Mouse (Mus musculus): ENCODE results near the gene Cpsf7. TPM values are rescaled to one million over a fixed set of nuclear protein-coding genes. Genes with fewer than 3 reads are reported as not detected.

The Cpsf7 gene
- polyA plus RNA-seq (2015; fragmentation: Nextera tagmentation; extraction: Ambion mirVana), result 33.3 and 34.2 TPM in 2 replicates

GRCm38 (mm10) chr19:10525106-10525901 lies at the start of gene Cpsf7:
Gene Cpsf7, plus strand, starts transcription at chr19:10525266.
- Histone ChIP-seq H3K27ac (peak within 1 kb of the TSS; percentile 100), H3K9ac (ENCODE audit: low read depth, low read length) (peak within 1 kb of the TSS; percentile 100), H3K4me3 (replicated peaks; ENCODE audit: low read depth, low read length) (peak within 1 kb of the TSS; percentile 91), H3K9me3 (replicated peaks; ENCODE audit: low read length) (no peaks in the 10 kb centered on the region), H3K36me3 (ENCODE audit: insufficient read depth, low read length) (0 out of 2 replicates have a peak, but pooled peaks cover 5% of the 10 kb centered on the region), H3K4me2 (ENCODE audit: low read length) (peak within 1 kb of the TSS; percentile 63), H3K27me3 (ENCODE audit: insufficient read depth, low read length) (no peaks in the 10 kb centered on the region), H3K4me1 (replicated peaks; ENCODE audit: insufficient read depth, low read length) (peaks cover 23% of the 10 kb centered on the region)
- TF ChIP-seq CTCF (IDR thresholded peaks at IDR 0.05; ENCODE audit: low read depth), result no peak
- ATAC-seq (replicated peaks; ENCODE audit: low FRiP score, low read depth) (peak; percentile 93), DNase-seq (ENCODE audit: low spot score) (peak; percentile 95)
- WGBS, result under 1% methylated on average over 60 of the region's 93 CpGs

DNA sequence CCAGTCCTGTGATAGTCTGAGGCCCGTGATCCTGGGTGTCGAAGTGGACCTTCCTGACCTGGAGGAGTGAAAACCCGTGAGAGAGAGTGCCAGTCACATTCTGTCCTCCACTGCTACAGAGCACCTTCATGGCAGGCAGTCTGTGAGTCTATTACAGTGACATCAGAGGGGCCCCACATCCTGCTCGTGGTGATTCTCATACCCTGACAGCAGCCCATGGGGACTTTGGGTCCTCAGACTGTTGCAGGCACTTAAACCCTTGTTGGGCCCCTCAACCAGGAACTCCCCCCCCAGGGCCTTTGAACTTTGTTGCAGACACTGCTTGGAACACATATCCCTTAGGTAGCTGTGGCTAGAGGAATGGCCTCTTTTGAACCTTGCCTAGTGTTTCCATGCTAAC lies 45.5 kb upstream of the Cpsf7 start:
- no peak overlapping the region for H3K4me3 ChIP-seq (replicated peaks; ENCODE audit: low read depth, low read length)
- H3K9ac ChIP-seq (ENCODE audit: low read depth, low read length), result no peak overlapping the region
- no peaks in the 10 kb centered on the region for H3K9me3 ChIP-seq (replicated peaks; ENCODE audit: low read length)
- no peaks in the 10 kb centered on the region for H3K27me3 ChIP-seq (ENCODE audit: insufficient read depth, low read length)
- ATAC-seq (replicated peaks; ENCODE audit: low FRiP score, low read depth) (no peak), DNase-seq (ENCODE audit: low spot score) (no peak)
- no peak overlapping the region for H3K27ac ChIP-seq
- TF ChIP-seq CTCF (IDR thresholded peaks at IDR 0.05; ENCODE audit: low read depth), result no peak
- no peak overlapping the region for H3K4me2 ChIP-seq (ENCODE audit: low read length)
- WGBS, result 42% methylated on average over 4 of the region's 4 CpGs
- no peaks in the 10 kb centered on the region for H3K36me3 ChIP-seq (ENCODE audit: insufficient read depth, low read length)
- H3K4me1 ChIP-seq (replicated peaks; ENCODE audit: insufficient read depth, low read length), result no peaks in the 10 kb centered on the region

DNA sequence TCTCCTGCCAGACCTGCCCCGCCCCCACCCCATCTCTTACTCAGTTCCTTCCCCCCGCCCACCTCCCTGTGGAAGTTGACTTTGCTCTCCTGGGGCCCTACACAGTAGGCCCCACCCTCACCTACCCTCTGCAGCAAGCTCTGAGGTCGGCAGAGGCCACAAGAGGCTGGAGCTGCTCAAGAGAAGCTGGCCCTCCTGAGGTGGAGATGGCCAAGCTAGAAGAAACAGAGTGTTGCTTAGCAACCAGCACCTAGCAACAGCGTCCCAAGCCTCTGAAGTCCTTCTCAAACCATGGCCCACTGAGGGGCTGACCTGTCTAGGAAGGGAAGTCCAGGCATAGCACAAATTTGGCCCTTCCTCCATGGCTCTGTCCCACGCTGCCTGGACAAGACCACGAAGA lies 42.4 kb upstream of the Cpsf7 start, which contains the start of gene Ppp1r32:
Gene Ppp1r32, minus strand, starts transcription at position 226 of the 400 bp plus-strand sequence.
- 38% methylated on average over 6 of the region's 6 CpGs for WGBS
- peak; percentile 36 for DNase-seq (ENCODE audit: low spot score)
- Histone ChIP-seq H3K27me3 (ENCODE audit: insufficient read depth, low read length) (no peaks in the 10 kb centered on the region), H3K4me2 (ENCODE audit: low read length) (no peak within 1 kb of the TSS), H3K27ac (no peak within 1 kb of the TSS), H3K9me3 (replicated peaks; ENCODE audit: low read length) (no peaks in the 10 kb centered on the region), H3K4me1 (replicated peaks; ENCODE audit: insufficient read depth, low read length) (no peaks in the 10 kb centered on the region), H3K4me3 (replicated peaks; ENCODE audit: low read depth, low read length) (no peak within 1 kb of the TSS), H3K36me3 (ENCODE audit: insufficient read depth, low read length) (no peaks in the 10 kb centered on the region), H3K9ac (ENCODE audit: low read depth, low read length) (no peak within 1 kb of the TSS)
- no peak for ATAC-seq (replicated peaks; ENCODE audit: low FRiP score, low read depth)
- no peak for TF ChIP-seq CTCF (IDR thresholded peaks at IDR 0.05; ENCODE audit: low read depth)

GRCm38 (mm10) chr19:10486264-10486738 lies 38.8 kb upstream of the Cpsf7 start:
- H3K27me3 ChIP-seq (ENCODE audit: insufficient read depth, low read length), result no peaks in the 10 kb centered on the region
- no peak overlapping the region for H3K9ac ChIP-seq (ENCODE audit: low read depth, low read length)
- H3K27ac ChIP-seq, result no peak overlapping the region
- 16% methylated on average over 9 of the region's 9 CpGs for WGBS
- H3K4me2 ChIP-seq (ENCODE audit: low read length), result no peak overlapping the region
- ATAC-seq (replicated peaks; ENCODE audit: low FRiP score, low read depth) (peak; percentile 60), DNase-seq (ENCODE audit: low spot score) (peak; percentile 93)
- no peaks in the 10 kb centered on the region for H3K9me3 ChIP-seq (replicated peaks; ENCODE audit: low read length)
- no peaks in the 10 kb centered on the region for H3K36me3 ChIP-seq (ENCODE audit: insufficient read depth, low read length)
- H3K4me1 ChIP-seq (replicated peaks; ENCODE audit: insufficient read depth, low read length), result no peaks in the 10 kb centered on the region
- TF ChIP-seq CTCF (IDR thresholded peaks at IDR 0.05; ENCODE audit: low read depth), result peak; percentile 96
- H3K4me3 ChIP-seq (replicated peaks; ENCODE audit: low read depth, low read length), result no peak overlapping the region

DNA sequence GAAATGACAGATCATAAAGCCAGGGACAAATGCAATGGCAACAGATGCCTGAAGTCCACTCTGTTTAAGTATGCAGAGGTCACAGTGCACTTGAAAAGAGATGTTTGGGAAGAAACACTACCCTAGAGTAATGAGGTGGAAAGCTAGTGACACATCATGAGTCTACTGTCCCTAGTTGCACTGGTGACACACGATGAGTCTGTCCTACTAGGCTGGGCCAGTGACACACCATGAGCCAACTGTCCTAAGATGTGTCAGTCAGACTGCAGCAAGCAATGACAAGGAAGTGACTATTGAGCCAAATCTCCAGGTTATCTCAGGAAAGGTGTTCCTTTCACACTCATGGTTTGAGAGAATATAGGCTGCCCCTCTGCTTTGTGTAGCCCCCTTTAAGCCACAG lies 29.4 kb upstream of the Cpsf7 start:
- H3K9ac ChIP-seq (ENCODE audit: low read depth, low read length), result no peak overlapping the region
- no peaks in the 10 kb centered on the region for H3K9me3 ChIP-seq (replicated peaks; ENCODE audit: low read length)
- peaks cover 13% of the 10 kb centered on the region for H3K36me3 ChIP-seq (ENCODE audit: insufficient read depth, low read length)
- TF ChIP-seq CTCF (IDR thresholded peaks at IDR 0.05; ENCODE audit: low read depth), result no peak
- H3K27ac ChIP-seq, result no peak overlapping the region
- WGBS, result 33% methylated on average over 1 of the region's 1 CpGs
- H3K27me3 ChIP-seq (ENCODE audit: insufficient read depth, low read length), result no peaks in the 10 kb centered on the region
- H3K4me2 ChIP-seq (ENCODE audit: low read length), result no peak overlapping the region
- H3K4me1 ChIP-seq (replicated peaks; ENCODE audit: insufficient read depth, low read length), result 0 out of 2 replicates have a peak, but pooled peaks cover 4% of the 10 kb centered on the region
- H3K4me3 ChIP-seq (replicated peaks; ENCODE audit: low read depth, low read length), result no peak overlapping the region
- no peak for ATAC-seq (replicated peaks; ENCODE audit: low FRiP score, low read depth)
- no peak for DNase-seq (ENCODE audit: low spot score)

DNA sequence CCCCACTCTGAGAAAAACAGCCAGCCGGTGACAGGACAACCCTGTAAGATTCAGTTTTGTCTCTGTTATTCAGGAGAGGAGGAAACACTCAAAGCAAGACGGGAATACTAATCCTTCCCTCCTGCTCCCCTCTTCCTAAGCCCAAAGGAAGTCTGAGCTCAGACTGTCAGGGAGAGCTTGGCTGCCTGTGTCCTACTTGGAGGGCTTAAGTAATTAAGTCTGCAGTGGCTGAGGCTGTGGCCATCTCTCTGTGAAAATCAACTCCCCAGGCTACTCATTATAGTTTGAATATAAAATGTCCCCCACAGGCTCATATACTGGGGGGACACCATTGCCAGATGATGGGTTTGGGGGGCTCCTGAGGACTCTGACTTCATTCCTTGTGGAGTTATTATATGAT lies 28.1 kb upstream of the Cpsf7 start:
- Histone ChIP-seq H3K27ac (no peak overlapping the region), H3K27me3 (ENCODE audit: insufficient read depth, low read length) (no peaks in the 10 kb centered on the region), H3K36me3 (ENCODE audit: insufficient read depth, low read length) (peaks cover 25% of the 10 kb centered on the region), H3K4me2 (ENCODE audit: low read length) (no peak overlapping the region), H3K4me3 (replicated peaks; ENCODE audit: low read depth, low read length) (no peak overlapping the region), H3K4me1 (replicated peaks; ENCODE audit: insufficient read depth, low read length) (0 out of 2 replicates have a peak, but pooled peaks cover 4% of the 10 kb centered on the region), H3K9ac (ENCODE audit: low read depth, low read length) (no peak overlapping the region), H3K9me3 (replicated peaks; ENCODE audit: low read length) (no peaks in the 10 kb centered on the region)
- WGBS, result 59% methylated on average over 2 of the region's 2 CpGs
- DNase-seq (ENCODE audit: low spot score) (no peak), ATAC-seq (replicated peaks; ENCODE audit: low FRiP score, low read depth) (no peak)
- no peak for TF ChIP-seq CTCF (IDR thresholded peaks at IDR 0.05; ENCODE audit: low read depth)

Measured in kidney, postnatal 0 days (tissue).